Mouse (Mus musculus): ENCODE results near the gene Fam216b. TPM values are rescaled to one million over a fixed set of nuclear protein-coding genes. Genes with fewer than 3 reads are reported as not detected.

Fam216b gene
- polyA plus RNA-seq, 1 experiment: not detected

- no peaks in the 10 kb centered on the region for H3K36me3 ChIP-seq (ENCODE audit: control insufficient read depth, insufficient read depth, low read length)
Observed at GRCm38 (mm10) chr14:78112466-78112865, 23.7 kb upstream of the Fam216b start.

GRCm38 (mm10) chr14:78110871-78111270, 22.1 kb upstream of the Fam216b start:
- no peak for TF ChIP-seq CTCF (IDR thresholded peaks at IDR 0.05; ENCODE audit: control insufficient read depth, insufficient read depth, insufficient replicate concordance, low read depth, low read length)
- no peak for TF ChIP-seq POLR2A (IDR thresholded peaks at IDR 0.05; ENCODE audit: control insufficient read depth, low read depth, low read length)
- no peaks in the 10 kb centered on the region for H3K4me1 ChIP-seq (ENCODE audit: control insufficient read depth, insufficient read depth, low read length)
- H3K36me3 ChIP-seq (ENCODE audit: control insufficient read depth, insufficient read depth, low read length): no peaks in the 10 kb centered on the region
- H3K27me3 ChIP-seq (ENCODE audit: control insufficient read depth, insufficient read depth, low read length): no peaks in the 10 kb centered on the region
- H3K27ac ChIP-seq (ENCODE audit: control insufficient read depth, insufficient read depth, low read depth, low read length): no peak overlapping the region
- H3K4me3 ChIP-seq (ENCODE audit: control insufficient read depth, low read depth, low read length): no peak overlapping the region

More at GRCm38 (mm10) chr14:78112466-78112865, 23.7 kb upstream of the Fam216b start:
- no peaks in the 10 kb centered on the region for H3K4me1 ChIP-seq (ENCODE audit: control insufficient read depth, insufficient read depth, low read length)
- no peak overlapping the region for H3K4me3 ChIP-seq (ENCODE audit: control insufficient read depth, low read depth, low read length)
- TF ChIP-seq CTCF (IDR thresholded peaks at IDR 0.05; ENCODE audit: control insufficient read depth, insufficient read depth, insufficient replicate concordance, low read depth, low read length) (no peak), POLR2A (IDR thresholded peaks at IDR 0.05; ENCODE audit: control insufficient read depth, low read depth, low read length) (no peak)
- H3K27me3 ChIP-seq (ENCODE audit: control insufficient read depth, insufficient read depth, low read length): no peaks in the 10 kb centered on the region
- H3K27ac ChIP-seq (ENCODE audit: control insufficient read depth, insufficient read depth, low read depth, low read length): no peak overlapping the region

GRCm38 (mm10) chr14:78109419-78109818, 20.6 kb upstream of the Fam216b start:
- Histone ChIP-seq H3K36me3 (ENCODE audit: control insufficient read depth, insufficient read depth, low read length) (no peaks in the 10 kb centered on the region), H3K27me3 (ENCODE audit: control insufficient read depth, insufficient read depth, low read length) (no peaks in the 10 kb centered on the region), H3K4me1 (ENCODE audit: control insufficient read depth, insufficient read depth, low read length) (no peaks in the 10 kb centered on the region), H3K27ac (ENCODE audit: control insufficient read depth, insufficient read depth, low read depth, low read length) (no peak overlapping the region), H3K4me3 (ENCODE audit: control insufficient read depth, low read depth, low read length) (no peak overlapping the region)
- TF ChIP-seq CTCF (IDR thresholded peaks at IDR 0.05; ENCODE audit: control insufficient read depth, insufficient read depth, insufficient replicate concordance, low read depth, low read length): no peak
- TF ChIP-seq POLR2A (IDR thresholded peaks at IDR 0.05; ENCODE audit: control insufficient read depth, low read depth, low read length): no peak

- no peak for TF ChIP-seq CTCF (IDR thresholded peaks at IDR 0.05; ENCODE audit: control insufficient read depth, insufficient read depth, insufficient replicate concordance, low read depth, low read length)
- TF ChIP-seq POLR2A (IDR thresholded peaks at IDR 0.05; ENCODE audit: control insufficient read depth, low read depth, low read length): no peak
- Histone ChIP-seq H3K4me1 (ENCODE audit: control insufficient read depth, insufficient read depth, low read length) (no peaks in the 10 kb centered on the region), H3K4me3 (ENCODE audit: control insufficient read depth, low read depth, low read length) (no peak overlapping the region), H3K36me3 (ENCODE audit: control insufficient read depth, insufficient read depth, low read length) (no peaks in the 10 kb centered on the region), H3K27ac (ENCODE audit: control insufficient read depth, insufficient read depth, low read depth, low read length) (no peak overlapping the region), H3K27me3 (ENCODE audit: control insufficient read depth, insufficient read depth, low read length) (no peaks in the 10 kb centered on the region)
Observed at GRCm38 (mm10) chr14:78108388-78108787, 19.6 kb upstream of the Fam216b start.

GRCm38 (mm10) chr14:78089591-78089990, 784 bp upstream of the Fam216b start:
- Histone ChIP-seq H3K4me3 (ENCODE audit: control insufficient read depth, low read depth, low read length) (no peak overlapping the region), H3K4me1 (ENCODE audit: control insufficient read depth, insufficient read depth, low read length) (no peaks in the 10 kb centered on the region), H3K27ac (ENCODE audit: control insufficient read depth, insufficient read depth, low read depth, low read length) (no peak overlapping the region), H3K27me3 (ENCODE audit: control insufficient read depth, insufficient read depth, low read length) (no peaks in the 10 kb centered on the region), H3K36me3 (ENCODE audit: control insufficient read depth, insufficient read depth, low read length) (no peaks in the 10 kb centered on the region)
- TF ChIP-seq CTCF (IDR thresholded peaks at IDR 0.05; ENCODE audit: control insufficient read depth, insufficient read depth, insufficient replicate concordance, low read depth, low read length) (no peak), POLR2A (IDR thresholded peaks at IDR 0.05; ENCODE audit: control insufficient read depth, low read depth, low read length) (no peak)

- Histone ChIP-seq H3K4me3 (ENCODE audit: control insufficient read depth, low read depth, low read length) (no peak overlapping the region), H3K27me3 (ENCODE audit: control insufficient read depth, insufficient read depth, low read length) (no peaks in the 10 kb centered on the region)
- TF ChIP-seq CTCF (IDR thresholded peaks at IDR 0.05; ENCODE audit: control insufficient read depth, insufficient read depth, insufficient replicate concordance, low read depth, low read length) (no peak), POLR2A (IDR thresholded peaks at IDR 0.05; ENCODE audit: control insufficient read depth, low read depth, low read length) (no peak)
Observed at GRCm38 (mm10) chr14:78083465-78083864, 5.3 kb downstream of the Fam216b start.

GRCm38 (mm10) chr14:78077508-78077907, 11.3 kb downstream of the Fam216b start:
- no peaks in the 10 kb centered on the region for H3K4me1 ChIP-seq (ENCODE audit: control insufficient read depth, insufficient read depth, low read length)
- no peak for TF ChIP-seq CTCF (IDR thresholded peaks at IDR 0.05; ENCODE audit: control insufficient read depth, insufficient read depth, insufficient replicate concordance, low read depth, low read length)
- TF ChIP-seq POLR2A (IDR thresholded peaks at IDR 0.05; ENCODE audit: control insufficient read depth, low read depth, low read length): no peak
- no peaks in the 10 kb centered on the region for H3K36me3 ChIP-seq (ENCODE audit: control insufficient read depth, insufficient read depth, low read length)
- no peak overlapping the region for H3K4me3 ChIP-seq (ENCODE audit: control insufficient read depth, low read depth, low read length)
- H3K27me3 ChIP-seq (ENCODE audit: control insufficient read depth, insufficient read depth, low read length): no peaks in the 10 kb centered on the region
- no peak overlapping the region for H3K27ac ChIP-seq (ENCODE audit: control insufficient read depth, insufficient read depth, low read depth, low read length)

More at GRCm38 (mm10) chr14:78083465-78083864, 5.3 kb downstream of the Fam216b start:
- Histone ChIP-seq H3K4me1 (ENCODE audit: control insufficient read depth, insufficient read depth, low read length) (no peaks in the 10 kb centered on the region), H3K27ac (ENCODE audit: control insufficient read depth, insufficient read depth, low read depth, low read length) (no peak overlapping the region), H3K36me3 (ENCODE audit: control insufficient read depth, insufficient read depth, low read length) (no peaks in the 10 kb centered on the region)
